Mouse (Mus musculus): Measurements from ENCODE around the gene Gpc1. TPM values are rescaled to one million over a fixed set of nuclear protein-coding genes. Genes with fewer than 3 reads are reported as not detected.

The Gpc1 gene
- total and polyA plus RNA-seq, 2 experiments from 2014 or later, result 53.9 to 201 TPM

GRCm38 (mm10) chr1:92815100-92815499 lies 16.3 kb upstream of the Gpc1 start:
- TF ChIP-seq EP300 (IDR thresholded peaks at IDR 0.05; ENCODE audit: low read depth) (no peak), CTCF (IDR thresholded peaks at IDR 0.05; ENCODE audit: low read depth) (no peak)
- H3K27me3 ChIP-seq (ENCODE audit: control insufficient read depth, insufficient read depth, low read length), result no peaks in the 10 kb centered on the region
- no peak overlapping the region for H3K4me3 ChIP-seq (ENCODE audit: low read depth, low read length)
- H3K9ac ChIP-seq (replicated peaks; ENCODE audit: low read depth, low read length), result no peak overlapping the region
- H3K4me2 ChIP-seq (ENCODE audit: low read depth, low read length), result no peak overlapping the region
- DNase-seq (ENCODE audit: low spot score) (no peak), ATAC-seq (ENCODE audit: insufficient read depth, low read depth) (no peak)
- H3K27ac ChIP-seq (ENCODE audit: low read depth), result no peak overlapping the region
- H3K36me3 ChIP-seq (replicated peaks; ENCODE audit: control insufficient read depth, insufficient read depth, low read length), result no peaks in the 10 kb centered on the region
- H3K9me3 ChIP-seq (replicated peaks; ENCODE audit: control insufficient read depth, low read length), result no peaks in the 10 kb centered on the region
- no peaks in the 10 kb centered on the region for H3K4me1 ChIP-seq (ENCODE audit: control insufficient read depth, insufficient read depth)
- 76% methylated on average over 9 of the region's 9 CpGs for WGBS

- Histone ChIP-seq H3K36me3 (replicated peaks; ENCODE audit: control insufficient read depth, insufficient read depth, low read length) (no peaks in the 10 kb centered on the region), H3K27me3 (ENCODE audit: control insufficient read depth, insufficient read depth, low read length) (no peaks in the 10 kb centered on the region), H3K27ac (ENCODE audit: low read depth) (no peak overlapping the region), H3K9me3 (replicated peaks; ENCODE audit: control insufficient read depth, low read length) (no peaks in the 10 kb centered on the region), H3K4me1 (ENCODE audit: control insufficient read depth, insufficient read depth) (no peaks in the 10 kb centered on the region), H3K4me2 (ENCODE audit: low read depth, low read length) (no peak overlapping the region), H3K4me3 (ENCODE audit: low read depth, low read length) (no peak overlapping the region), H3K9ac (replicated peaks; ENCODE audit: low read depth, low read length) (no peak overlapping the region)
- 52% methylated on average over 5 of the region's 5 CpGs for WGBS
- DNase-seq (ENCODE audit: low spot score), result no peak
- TF ChIP-seq CTCF (IDR thresholded peaks at IDR 0.05; ENCODE audit: low read depth) (no peak), EP300 (IDR thresholded peaks at IDR 0.05; ENCODE audit: low read depth) (no peak)
- no peak for ATAC-seq (ENCODE audit: insufficient read depth, low read depth)
These were observed 15.6 kb upstream of the Gpc1 start for GRCm38 (mm10) chr1:92815756-92816294.

- H3K27me3 ChIP-seq (ENCODE audit: control insufficient read depth, insufficient read depth, low read length), result peaks cover 22% of the 10 kb centered on the region
- 9% methylated on average over 13 of the region's 13 CpGs for WGBS
- ATAC-seq (ENCODE audit: insufficient read depth, low read depth), result no peak
These were observed 738 bp upstream of the Gpc1 start for GRCm38 (mm10) chr1:92830626-92831187.

GRCm38 (mm10) chr1:92832011-92833010 lies 866 bp downstream of the Gpc1 start:
- Histone ChIP-seq H3K4me3 (ENCODE audit: low read depth, low read length) (peak overlapping the region; percentile 68), H3K36me3 (replicated peaks; ENCODE audit: control insufficient read depth, insufficient read depth, low read length) (no peaks in the 10 kb centered on the region), H3K27me3 (ENCODE audit: control insufficient read depth, insufficient read depth, low read length) (peaks cover 22% of the 10 kb centered on the region), H3K27ac (ENCODE audit: low read depth) (peak overlapping the region; percentile 91), H3K9ac (replicated peaks; ENCODE audit: low read depth, low read length) (peak overlapping the region; percentile 84), H3K4me2 (ENCODE audit: low read depth, low read length) (peak overlapping the region; percentile 89), H3K9me3 (replicated peaks; ENCODE audit: control insufficient read depth, low read length) (no peaks in the 10 kb centered on the region), H3K4me1 (ENCODE audit: control insufficient read depth, insufficient read depth) (peaks cover 15% of the 10 kb centered on the region; the same call in 1 of the 2 replicates)
- DNase-seq (ENCODE audit: low spot score), result peak; percentile 51
- WGBS, result under 1% methylated on average over 62 of the region's 62 CpGs
- no peak for TF ChIP-seq EP300 (IDR thresholded peaks at IDR 0.05; ENCODE audit: low read depth)
- TF ChIP-seq CTCF (IDR thresholded peaks at IDR 0.05; ENCODE audit: low read depth), result peak; percentile 10; the same call in 1 of the 2 replicates
- peak; percentile 31 for ATAC-seq (ENCODE audit: insufficient read depth, low read depth)

More at GRCm38 (mm10) chr1:92830626-92831187, 738 bp upstream of the Gpc1 start:
- Histone ChIP-seq H3K27ac (ENCODE audit: low read depth) (no peak overlapping the region), H3K4me2 (ENCODE audit: low read depth, low read length) (peak overlapping the region; percentile 89), H3K36me3 (replicated peaks; ENCODE audit: control insufficient read depth, insufficient read depth, low read length) (no peaks in the 10 kb centered on the region), H3K9ac (replicated peaks; ENCODE audit: low read depth, low read length) (no peak overlapping the region), H3K9me3 (replicated peaks; ENCODE audit: control insufficient read depth, low read length) (no peaks in the 10 kb centered on the region), H3K4me1 (ENCODE audit: control insufficient read depth, insufficient read depth) (peaks cover 15% of the 10 kb centered on the region; the same call in 1 of the 2 replicates), H3K4me3 (ENCODE audit: low read depth, low read length) (peak overlapping the region; percentile 68)
- DNase-seq (ENCODE audit: low spot score), result no peak
- TF ChIP-seq EP300 (IDR thresholded peaks at IDR 0.05; ENCODE audit: low read depth) (no peak), CTCF (IDR thresholded peaks at IDR 0.05; ENCODE audit: low read depth) (no peak)

GRCm38 (mm10) chr1:92833987-92834706 lies 2.7 kb downstream of the Gpc1 start:
- no peak for TF ChIP-seq EP300 (IDR thresholded peaks at IDR 0.05; ENCODE audit: low read depth)
- TF ChIP-seq CTCF (IDR thresholded peaks at IDR 0.05; ENCODE audit: low read depth), result peak; percentile 85
- H3K9me3 ChIP-seq (replicated peaks; ENCODE audit: control insufficient read depth, low read length), result no peaks in the 10 kb centered on the region
- H3K4me2 ChIP-seq (ENCODE audit: low read depth, low read length), result peak overlapping the region; percentile 89
- no peak overlapping the region for H3K27ac ChIP-seq (ENCODE audit: low read depth)
- peak; percentile 22; the same call in 1 of the 2 replicates for ATAC-seq (ENCODE audit: insufficient read depth, low read depth)
- peaks cover 23% of the 10 kb centered on the region for H3K4me1 ChIP-seq (ENCODE audit: control insufficient read depth, insufficient read depth)
- peaks cover 22% of the 10 kb centered on the region for H3K27me3 ChIP-seq (ENCODE audit: control insufficient read depth, insufficient read depth, low read length)
- WGBS, result 32% methylated on average over 7 of the region's 7 CpGs
- H3K9ac ChIP-seq (replicated peaks; ENCODE audit: low read depth, low read length), result no peak overlapping the region
- DNase-seq (ENCODE audit: low spot score), result peak; percentile 71
- no peaks in the 10 kb centered on the region for H3K36me3 ChIP-seq (replicated peaks; ENCODE audit: control insufficient read depth, insufficient read depth, low read length)
- H3K4me3 ChIP-seq (ENCODE audit: low read depth, low read length), result no peak overlapping the region
